10 mouse cellular contexts compared by ENCODE assay signal in the genomic region with DNA sequence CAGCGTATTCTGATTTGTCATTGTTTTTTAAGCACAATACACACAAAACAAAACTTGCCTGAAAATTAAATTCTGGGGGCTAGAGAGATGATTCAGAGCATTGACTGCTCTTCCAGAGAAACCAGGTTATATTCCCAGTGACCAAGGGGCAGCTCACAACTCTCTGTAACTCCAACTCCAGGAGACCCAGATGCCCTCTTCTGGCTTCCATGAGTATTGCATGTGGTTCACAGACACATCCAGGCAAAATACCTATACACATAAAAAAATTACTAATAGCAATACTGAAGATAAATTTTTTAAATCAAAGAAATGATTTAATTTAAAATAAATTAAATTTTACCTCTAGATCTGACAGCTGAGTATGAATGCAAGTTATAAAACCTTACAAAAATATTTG. TPM values are rescaled to one million over a fixed set of nuclear protein-coding genes. Genes with fewer than 3 reads are reported as not detected.
A peak's percentile ranks its signal among the peaks of the same experiment; 100 is the strongest.
DNase-seq lines count a peak whose midpoint lies in the region; ATAC-seq and TF ChIP-seq lines count a peak whose summit lies in the region.
"Had no signal": no experiment of that assay in that cellular context is flagged by ENCODE, and none has a peak within 500 bp of the region (broad histone marks: within the 10 kb centered on the region; RNA-seq: fewer than 3 reads in every experiment).

No protein-coding gene starts in this region.

- TF ChIP-seq POLR2A in cerebellum, adult 2 months (IDR thresholded peaks at IDR 0.05; ENCODE audit: borderline replicate concordance, insufficient read depth, low read length): no peak

- no peak overlapping the region for H3K4me3 ChIP-seq in heart, embryonic 10.5 days
- no peak overlapping the region for H3K4me3 ChIP-seq in cerebellum, adult 2 months (replicated peaks; ENCODE audit: insufficient read depth, low read depth, low read length)
- no peak overlapping the region for H3K4me3 ChIP-seq in hindbrain, postnatal 0 days (ENCODE audit: low read length)
- H3K4me3 ChIP-seq: embryonic facial prominence, embryonic 13.5 days; limb, embryonic 13.5 days had no signal

- no peaks in the 10 kb centered on the region for H3K4me1 ChIP-seq in heart, embryonic 10.5 days
- H3K4me1 ChIP-seq in cerebellum, adult 2 months (ENCODE audit: control insufficient read depth, insufficient read depth, low read length): no peaks in the 10 kb centered on the region
- no peaks in the 10 kb centered on the region for H3K4me1 ChIP-seq in hindbrain, postnatal 0 days (ENCODE audit: insufficient read depth, low read length)
- H3K4me1 ChIP-seq: embryonic facial prominence, embryonic 13.5 days; limb, embryonic 13.5 days had no signal

- H3K36me3 ChIP-seq in heart, embryonic 10.5 days: no peaks in the 10 kb centered on the region
- H3K36me3 ChIP-seq in hindbrain, postnatal 0 days (ENCODE audit: insufficient read depth, low read length): no peaks in the 10 kb centered on the region
- H3K36me3 ChIP-seq: embryonic facial prominence, embryonic 13.5 days; limb, embryonic 13.5 days had no signal

- TF ChIP-seq CTCF in cerebellum, adult 2 months (IDR thresholded peaks at IDR 0.05; ENCODE audit: borderline replicate concordance, insufficient read depth, low read depth, low read length): peak; percentile 55; the same call in 1 of the 2 replicates
- peak; percentile 69 for TF ChIP-seq CTCF in hindbrain, postnatal 0 days (IDR thresholded peaks at IDR 0.05; ENCODE audit: low read depth)

- no peak overlapping the region for H3K27ac ChIP-seq in heart, embryonic 10.5 days
- no peak overlapping the region for H3K27ac ChIP-seq in cerebellum, adult 2 months (ENCODE audit: insufficient read depth, low read length)
- H3K27ac ChIP-seq in hindbrain, postnatal 0 days: no peak overlapping the region
- H3K27ac ChIP-seq: embryonic facial prominence, embryonic 13.5 days; limb, embryonic 13.5 days had no signal

- ATAC-seq in hindbrain, postnatal 0 days: no peak
- peak; percentile 52; the same call in 1 of the 2 replicates for ATAC-seq in megakaryocyte-erythroid progenitor cell, adult 5-6 weeks (replicated peaks; ENCODE audit: low FRiP score, low TSS enrichment, poor library complexity, severe bottlenecking)
- ATAC-seq in megakaryocyte, adult 5-6 weeks (ENCODE audit: poor library complexity, severe bottlenecking): no peak

- no peaks in the 10 kb centered on the region for H3K9me3 ChIP-seq in heart, embryonic 10.5 days
- H3K9me3 ChIP-seq in hindbrain, postnatal 0 days (ENCODE audit: low read length): no peaks in the 10 kb centered on the region
- H3K9me3 ChIP-seq: embryonic facial prominence, embryonic 13.5 days; limb, embryonic 13.5 days had no signal

- no peak overlapping the region for H3K4me2 ChIP-seq in hindbrain, postnatal 0 days (ENCODE audit: low read depth, low read length)
- H3K4me2 ChIP-seq: embryonic facial prominence, embryonic 13.5 days; limb, embryonic 13.5 days had no signal

- H3K27me3 ChIP-seq in heart, embryonic 10.5 days (ENCODE audit: insufficient read depth, poor library complexity, severe bottlenecking): peaks cover 4% of the 10 kb centered on the region; the same call in 1 of the 2 replicates
- no peaks in the 10 kb centered on the region for H3K27me3 ChIP-seq in cerebellum, adult 2 months (ENCODE audit: control insufficient read depth, insufficient read depth, low read length)
- no peaks in the 10 kb centered on the region for H3K27me3 ChIP-seq in hindbrain, postnatal 0 days (ENCODE audit: insufficient read depth, low read length)

- 93% methylated on average over 1 of the region's 1 CpGs for WGBS in heart, embryonic 10.5 days
- 92% methylated on average over 1 of the region's 1 CpGs for WGBS in cerebellum, adult 2 months
- 80% methylated on average over 1 of the region's 1 CpGs for WGBS in hindbrain, postnatal 0 days

- peak; percentile 15 for DNase-seq in heart, adult 8-10 months (ENCODE audit: low spot score)
- no peak for DNase-seq in heart, embryonic 10.5 days (ENCODE audit: low spot score)
- DNase-seq in thymus, postnatal 14 days: peak; percentile 24
- no peak for DNase-seq in thymus, postnatal 0 days (ENCODE audit: low spot score)
- DNase-seq in cerebellum, adult 2 months: peak; percentile 23 to 30
- peak; percentile 52 for DNase-seq in hindbrain, postnatal 0 days (ENCODE audit: low spot score)

- no peak overlapping the region for H3K9ac ChIP-seq in hindbrain, postnatal 0 days (replicated peaks; ENCODE audit: low read length)
- H3K9ac ChIP-seq: embryonic facial prominence, embryonic 13.5 days; limb, embryonic 13.5 days had no signal

RNA-seq across cellular contexts. Expression of a gene that starts 1.3 kb away (rescaled TPM):
- not detected for total RNA-seq in heart, adult 8-10 months (2022)
- not detected in 2 replicates for polyA plus RNA-seq in heart, embryonic 10.5 days (2016; fragmentation: Nextera tagmentation; extraction: Ambion mirVana)
- 0.16 and 0.19 TPM in 2 replicates for polyA plus RNA-seq in thymus, postnatal 0 days (2015; fragmentation: Nextera tagmentation; extraction: Ambion mirVana)
- not detected in 2 replicates for polyA plus RNA-seq in cerebellum, adult 2 months (2012; rRNA removed)
- not detected in 2 replicates for total RNA-seq in hindbrain, postnatal 0 days (2014; rRNA removed)
- not detected in 2 replicates for polyA plus RNA-seq in hindbrain, postnatal 0 days (2015; fragmentation: Nextera tagmentation; extraction: Ambion mirVana)
- total RNA-seq in megakaryocyte-erythroid progenitor cell, adult 5-6 weeks (2014; fragmentation: Nextera tagmentation): not detected in 2 replicates
- total RNA-seq in megakaryocyte-erythroid progenitor cell, adult 5-6 weeks (2017): not detected in 2 replicates
- total RNA-seq in megakaryocyte, adult 5-6 weeks (2015): not detected in 2 replicates
- total RNA-seq in megakaryocyte, adult 5-6 weeks (2017): not detected in 2 replicates
- polyA plus RNA-seq: embryonic facial prominence, embryonic 13.5 days; limb, embryonic 13.5 days had no signal

RNA-seq across cellular contexts. Expression of a gene that starts 6.7 kb away (rescaled TPM):
- total RNA-seq in heart, adult 8-10 months (2022): under 1 TPM in 1 of 4 experiments, not detected in 3; 0.23 TPM
- not detected in 2 replicates for polyA plus RNA-seq in heart, embryonic 10.5 days (2016; fragmentation: Nextera tagmentation; extraction: Ambion mirVana)
- polyA plus RNA-seq in thymus, postnatal 0 days (2015; fragmentation: Nextera tagmentation; extraction: Ambion mirVana): 0.16 and 0.28 TPM in 2 replicates
- 0.07 TPM in 1 of 2 replicates, not detected in the other for polyA plus RNA-seq in cerebellum, adult 2 months (2012; rRNA removed)
- not detected in 2 replicates for total RNA-seq in hindbrain, postnatal 0 days (2014; rRNA removed)
- polyA plus RNA-seq in hindbrain, postnatal 0 days (2015; fragmentation: Nextera tagmentation; extraction: Ambion mirVana): 0.13 TPM in 1 of 2 replicates, not detected in the other
- total RNA-seq in megakaryocyte-erythroid progenitor cell, adult 5-6 weeks (2014; fragmentation: Nextera tagmentation): not detected in 2 replicates
- total RNA-seq in megakaryocyte-erythroid progenitor cell, adult 5-6 weeks (2017): not detected in 2 replicates
- total RNA-seq in megakaryocyte, adult 5-6 weeks (2015): not detected in 2 replicates
- total RNA-seq in megakaryocyte, adult 5-6 weeks (2017): not detected in 2 replicates
- polyA plus RNA-seq: embryonic facial prominence, embryonic 13.5 days; limb, embryonic 13.5 days had no signal

RNA-seq across cellular contexts. Expression of a gene that starts 27.2 kb away (rescaled TPM):
- total RNA-seq in heart, adult 8-10 months (2022): under 1 TPM in 2 of 4 experiments, not detected in 2; 0.16 to 0.83 TPM
- polyA plus RNA-seq in heart, embryonic 10.5 days (2016; fragmentation: Nextera tagmentation; extraction: Ambion mirVana): 18.6 and 21.5 TPM in 2 replicates
- 0.09 and 0.24 TPM in 2 replicates for polyA plus RNA-seq in thymus, postnatal 0 days (2015; fragmentation: Nextera tagmentation; extraction: Ambion mirVana)
- 0.06 and 0.13 TPM in 2 replicates for polyA plus RNA-seq in cerebellum, adult 2 months (2012; rRNA removed)
- 0.11 TPM in 1 of 2 replicates, not detected in the other for total RNA-seq in hindbrain, postnatal 0 days (2014; rRNA removed)
- polyA plus RNA-seq in hindbrain, postnatal 0 days (2015; fragmentation: Nextera tagmentation; extraction: Ambion mirVana): 0.19 and 0.23 TPM in 2 replicates
- 7.5 and 9.6 TPM in 2 replicates for total RNA-seq in megakaryocyte-erythroid progenitor cell, adult 5-6 weeks (2014; fragmentation: Nextera tagmentation)
- total RNA-seq in megakaryocyte-erythroid progenitor cell, adult 5-6 weeks (2017): 13.8 and 24.1 TPM in 2 replicates
- total RNA-seq in megakaryocyte, adult 5-6 weeks (2015): 0.52 and 0.76 TPM in 2 replicates
- total RNA-seq in megakaryocyte, adult 5-6 weeks (2017): 1.5 and 3.9 TPM in 2 replicates

RNA-seq across cellular contexts. Expression of a gene that starts 29.6 kb away (rescaled TPM):
- total RNA-seq in heart, adult 8-10 months (2022): not detected
- polyA plus RNA-seq in heart, embryonic 10.5 days (2016; fragmentation: Nextera tagmentation; extraction: Ambion mirVana): 0.20 TPM in 1 of 2 replicates, not detected in the other
- 0.08 and 0.09 TPM in 2 replicates for polyA plus RNA-seq in thymus, postnatal 0 days (2015; fragmentation: Nextera tagmentation; extraction: Ambion mirVana)
- 0.14 and 0.15 TPM in 2 replicates for polyA plus RNA-seq in cerebellum, adult 2 months (2012; rRNA removed)
- 0.47 TPM in 1 of 2 replicates, not detected in the other for total RNA-seq in hindbrain, postnatal 0 days (2014; rRNA removed)
- polyA plus RNA-seq in hindbrain, postnatal 0 days (2015; fragmentation: Nextera tagmentation; extraction: Ambion mirVana): 0.40 and 0.66 TPM in 2 replicates
- not detected in 2 replicates for total RNA-seq in megakaryocyte-erythroid progenitor cell, adult 5-6 weeks (2014; fragmentation: Nextera tagmentation)
- not detected in 2 replicates for total RNA-seq in megakaryocyte-erythroid progenitor cell, adult 5-6 weeks (2017)
- total RNA-seq in megakaryocyte, adult 5-6 weeks (2015): not detected in 2 replicates
- not detected in 2 replicates for total RNA-seq in megakaryocyte, adult 5-6 weeks (2017)

RNA-seq across cellular contexts. Expression of a gene that starts 46.1 kb away (rescaled TPM):
- 1 to 10 TPM in 3 of 4 experiments, under 1 TPM in 1; 0.71 to 1.9 (median 1.4) TPM for total RNA-seq in heart, adult 8-10 months (2022)
- polyA plus RNA-seq in heart, embryonic 10.5 days (2016; fragmentation: Nextera tagmentation; extraction: Ambion mirVana): not detected in 2 replicates
- 0.42 and 0.45 TPM in 2 replicates for polyA plus RNA-seq in thymus, postnatal 0 days (2015; fragmentation: Nextera tagmentation; extraction: Ambion mirVana)
- 5.6 and 6.5 TPM in 2 replicates for polyA plus RNA-seq in cerebellum, adult 2 months (2012; rRNA removed)
- 4.2 and 6.1 TPM in 2 replicates for total RNA-seq in hindbrain, postnatal 0 days (2014; rRNA removed)
- 2.5 and 3.6 TPM in 2 replicates for polyA plus RNA-seq in hindbrain, postnatal 0 days (2015; fragmentation: Nextera tagmentation; extraction: Ambion mirVana)
- total RNA-seq in megakaryocyte-erythroid progenitor cell, adult 5-6 weeks (2014; fragmentation: Nextera tagmentation): not detected in 2 replicates
- not detected in 2 replicates for total RNA-seq in megakaryocyte-erythroid progenitor cell, adult 5-6 weeks (2017)
- total RNA-seq in megakaryocyte, adult 5-6 weeks (2015): not detected in 2 replicates
- 0.20 TPM in 1 of 2 replicates, not detected in the other for total RNA-seq in megakaryocyte, adult 5-6 weeks (2017)

Comparison
In these comparisons a context has a peak if more than half of its experiments do, and no peak if none do; other contexts are left out.
1. DNase-seq: peak in heart, adult 8-10 months (single experiment), thymus, postnatal 14 days (single experiment), cerebellum, adult 2 months (2 of 2) and hindbrain, postnatal 0 days (single experiment); none in heart, embryonic 10.5 days (single experiment) and thymus, postnatal 0 days (single experiment).